Mouse (Mus musculus) liver, embryonic 11.5 days (tissue): ENCODE data around the gene Adh6a. TPM values are rescaled to one million over a fixed set of nuclear protein-coding genes. Genes with fewer than 3 reads are reported as not detected.

ENCODE experiments used
- ATAC-seq: fragments of 200-750 bp; cut with Nextera tagmentation; replicated peaks from 2 replicates; pipeline ENCODE4 v1.8.0; 2017; ENCODE audit warnings: moderate number of reproducible peaks, mild to moderate bottlenecking, moderate TSS enrichment, moderate library complexity; ENCODE audit not compliant: low FRiP score
- DNase-seq: peaks from one replicate; pipeline ENCODE4 v3.0.0-alpha.2; 2017; ENCODE audit warnings: low spot score
- H3K27ac ChIP-seq: fragments of 300-500 bp; sonication (generic); 2 replicates; pipeline ENCODE4 v1.5.1; 2014; ENCODE audit warnings: mild to moderate bottlenecking, low read depth, low read length, control low read depth
- H3K27me3 ChIP-seq: fragments of 300-500 bp; sonication (generic); replicated peaks from 2 replicates; pipeline ENCODE4 v1.6.1; 2014; ENCODE audit warnings: low read length, mixed read lengths; ENCODE audit not compliant: control insufficient read depth, insufficient read depth
- H3K36me3 ChIP-seq: fragments of 300-500 bp; sonication (generic); 2 replicates; pipeline ENCODE4 v1.6.1; 2014; ENCODE audit warnings: mild to moderate bottlenecking, low read length, moderate library complexity, mixed read lengths; ENCODE audit not compliant: control insufficient read depth, insufficient read depth
- H3K4me1 ChIP-seq: fragments of 300-500 bp; sonication (generic); replicated peaks from 2 replicates; pipeline ENCODE4 v1.6.1; 2014; ENCODE audit warnings: low read length, mixed read lengths; ENCODE audit not compliant: control insufficient read depth, insufficient read depth
- H3K4me2 ChIP-seq: fragments of 300-500 bp; sonication (generic); 2 replicates; pipeline ENCODE4 v1.6.1; 2014; ENCODE audit warnings: mild to moderate bottlenecking, control low read depth, moderate library complexity
- H3K4me3 ChIP-seq: fragments of 300-500 bp; sonication (generic); 2 replicates; pipeline ENCODE4 v1.5.1; 2014; ENCODE audit warnings: low read depth, low read length, control low read depth
- H3K9ac ChIP-seq: fragments of 300-500 bp; sonication (generic); 2 replicates; pipeline ENCODE4 v1.6.1; 2014; ENCODE audit warnings: low read depth, low read length, control low read depth
- H3K9me3 ChIP-seq: fragments of 300-500 bp; sonication (generic); 2 replicates; pipeline ENCODE4 v1.6.1; 2016; ENCODE audit warnings: low read length, inconsistent platforms, mixed read lengths; ENCODE audit not compliant: control insufficient read depth
- WGBS: fragments of 180-500 bp; shearing (Covaris S2); extraction: QIAGEN DNeasy Blood & Tissue Kit; methylation state at CpG from one replicate; pipeline ENCODE4 v1.1.7; 2014; 5-methylcytosine and 5-hydroxymethylcytosine counted together
- polyA plus RNA-seq: library from polyadenylated mRNA; unstranded; fragments of >200 nt; fragmentation: Nextera tagmentation; extraction: Ambion mirVana; gene quantifications from 2 replicates; pipeline ENCODE4 v1.2.1, GENCODE M21; 2014

Gene Adh6a
- polyA plus RNA-seq, 1 experiment from 2014 or later = not detected

GRCm38 (mm10) chr3:138335566-138335965, 22.5 kb downstream of the Adh6a start:
- no peaks in the 10 kb centered on the region for H3K36me3 ChIP-seq
- H3K27me3 ChIP-seq = no peaks in the 10 kb centered on the region
- WGBS = 89% methylated on average over 1 of the region's 1 CpGs
- no peaks in the 10 kb centered on the region for H3K4me1 ChIP-seq
- H3K4me2 ChIP-seq = no peak overlapping the region
- DNase-seq = no peak
- no peaks in the 10 kb centered on the region for H3K9me3 ChIP-seq
- H3K4me3 ChIP-seq = no peak overlapping the region
- H3K27ac ChIP-seq = no peak overlapping the region
- no peak overlapping the region for H3K9ac ChIP-seq
- no peak for ATAC-seq

DNA sequence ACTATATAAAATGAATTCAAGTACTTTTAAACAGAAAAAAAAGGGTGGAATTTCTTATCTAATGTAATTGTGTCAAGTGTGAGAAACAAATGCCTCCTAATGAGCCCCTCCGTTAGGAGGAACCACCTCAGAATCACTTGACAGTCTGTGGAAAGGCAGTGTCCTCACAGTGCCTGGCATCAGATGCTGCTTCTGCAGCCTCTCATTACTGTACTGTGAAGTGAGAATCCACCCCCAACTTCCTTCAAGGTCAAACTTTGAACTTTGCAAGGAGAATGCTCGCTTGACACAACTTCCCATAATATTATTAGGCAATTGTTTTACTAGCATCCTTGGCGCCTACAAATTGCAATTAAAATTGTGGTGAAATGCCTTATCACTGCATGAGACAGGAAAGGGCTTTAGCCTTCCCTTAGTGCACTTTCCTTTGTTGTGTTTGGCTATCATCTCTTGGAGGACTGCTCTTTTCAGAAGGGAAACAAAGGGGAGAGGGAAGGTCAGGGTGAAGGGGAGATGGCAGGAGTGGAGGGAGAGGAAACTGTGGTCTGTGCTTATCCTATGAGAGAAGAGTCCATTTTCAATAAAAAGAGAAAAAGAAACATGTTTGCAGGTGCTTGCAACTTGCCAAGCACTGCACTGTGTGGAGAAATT, 23.1 kb downstream of the Adh6a start:
- H3K27me3 ChIP-seq = no peaks in the 10 kb centered on the region
- H3K4me1 ChIP-seq = no peaks in the 10 kb centered on the region
- ATAC-seq (no peak), DNase-seq (no peak)
- H3K9me3 ChIP-seq = no peaks in the 10 kb centered on the region
- no peaks in the 10 kb centered on the region for H3K36me3 ChIP-seq
- no peak overlapping the region for H3K27ac ChIP-seq
- no peak overlapping the region for H3K4me3 ChIP-seq
- no peak overlapping the region for H3K4me2 ChIP-seq
- 43% methylated on average over 3 of the region's 3 CpGs for WGBS
- H3K9ac ChIP-seq = no peak overlapping the region

DNA sequence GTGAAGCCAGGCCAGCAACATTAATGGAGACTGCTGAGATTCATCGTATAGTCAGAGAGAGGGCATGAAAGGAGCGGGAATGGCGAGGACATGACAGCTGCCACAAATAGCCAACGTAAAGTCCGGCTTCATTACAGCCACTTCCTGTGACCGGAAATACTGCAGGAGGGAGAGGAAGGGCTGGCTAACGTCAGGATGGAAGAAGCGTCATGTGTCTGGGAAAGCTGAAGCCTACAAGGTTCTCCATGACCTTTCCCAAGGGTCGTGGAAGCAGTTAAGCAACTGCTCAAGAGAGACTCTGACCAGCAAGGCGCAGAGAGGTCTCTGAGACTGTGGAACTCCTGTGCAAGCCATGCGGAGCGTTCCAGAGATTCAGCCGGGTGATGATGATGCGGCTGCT, 28.4 kb downstream of the Adh6a start, which contains the start of gene Adh6b:
TSS of gene Adh6b (plus strand) at position 305 of the 400 bp plus-strand sequence.
- H3K4me1 ChIP-seq = no peaks in the 10 kb centered on the region
- no peaks in the 10 kb centered on the region for H3K36me3 ChIP-seq
- no peaks in the 10 kb centered on the region for H3K9me3 ChIP-seq
- DNase-seq = no peak
- no peak within 1 kb of the TSS for H3K4me2 ChIP-seq
- WGBS = 66% methylated on average over 14 of the region's 14 CpGs
- H3K27ac ChIP-seq = no peak within 1 kb of the TSS
- no peak for ATAC-seq
- H3K27me3 ChIP-seq = no peaks in the 10 kb centered on the region
- H3K9ac ChIP-seq = no peak within 1 kb of the TSS
- H3K4me3 ChIP-seq = no peak within 1 kb of the TSS

- 32% methylated on average over 3 of the region's 3 CpGs for WGBS
- H3K9ac ChIP-seq = no peak overlapping the region
- H3K4me1 ChIP-seq = no peaks in the 10 kb centered on the region
- no peak for ATAC-seq
- no peak overlapping the region for H3K4me2 ChIP-seq
- no peak overlapping the region for H3K27ac ChIP-seq
- no peaks in the 10 kb centered on the region for H3K9me3 ChIP-seq
- no peak for DNase-seq
- H3K27me3 ChIP-seq = no peaks in the 10 kb centered on the region
- H3K36me3 ChIP-seq = no peaks in the 10 kb centered on the region
- no peak overlapping the region for H3K4me3 ChIP-seq
Observed at GRCm38 (mm10) chr3:138347041-138347440, 34.0 kb downstream of the Adh6a start.

DNA sequence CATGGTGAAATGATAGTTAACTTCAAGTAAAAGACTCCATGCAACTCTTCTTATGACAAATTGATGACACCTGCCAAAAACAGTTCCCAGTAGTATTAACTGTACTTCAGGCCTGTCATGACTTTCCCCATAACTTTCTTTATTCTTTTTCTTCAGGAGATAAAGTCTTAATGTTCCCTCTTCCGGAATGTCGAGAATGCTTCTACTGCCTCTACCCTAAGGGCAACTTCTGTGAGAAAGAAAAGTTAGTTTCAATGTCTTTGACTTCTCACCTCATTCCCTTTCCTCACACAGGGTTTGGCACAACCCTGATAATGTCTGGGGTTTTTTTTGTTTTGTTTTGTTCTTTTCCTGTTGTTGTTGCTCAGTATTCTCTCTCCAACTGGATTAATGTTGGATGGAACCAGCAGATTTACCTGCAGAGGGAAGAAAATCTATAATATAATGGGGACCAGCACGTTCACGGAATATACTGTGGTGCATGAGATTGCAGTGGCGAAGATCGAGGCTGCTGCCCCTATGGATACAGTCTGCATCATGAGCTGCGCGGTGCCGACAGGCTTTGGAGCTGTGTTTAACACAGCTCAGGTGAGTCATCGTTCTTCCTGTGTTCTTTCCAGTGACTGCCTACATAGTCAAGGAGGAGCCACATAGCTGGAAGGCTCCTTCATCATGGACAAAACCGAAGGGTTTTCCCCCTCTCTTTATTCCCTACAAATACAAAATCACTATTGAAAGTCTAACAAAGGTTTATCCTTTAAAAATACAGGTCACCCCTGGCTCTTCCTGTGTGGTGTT, 39.1 kb downstream of the Adh6a start:
- Histone ChIP-seq H3K9ac (no peak overlapping the region), H3K4me2 (no peak overlapping the region), H3K27me3 (no peaks in the 10 kb centered on the region), H3K4me1 (no peaks in the 10 kb centered on the region), H3K9me3 (no peaks in the 10 kb centered on the region), H3K27ac (no peak overlapping the region), H3K4me3 (no peak overlapping the region), H3K36me3 (no peaks in the 10 kb centered on the region)
- ATAC-seq = no peak
- DNase-seq = no peak
- WGBS = 88% methylated on average over 11 of the region's 11 CpGs

DNA sequence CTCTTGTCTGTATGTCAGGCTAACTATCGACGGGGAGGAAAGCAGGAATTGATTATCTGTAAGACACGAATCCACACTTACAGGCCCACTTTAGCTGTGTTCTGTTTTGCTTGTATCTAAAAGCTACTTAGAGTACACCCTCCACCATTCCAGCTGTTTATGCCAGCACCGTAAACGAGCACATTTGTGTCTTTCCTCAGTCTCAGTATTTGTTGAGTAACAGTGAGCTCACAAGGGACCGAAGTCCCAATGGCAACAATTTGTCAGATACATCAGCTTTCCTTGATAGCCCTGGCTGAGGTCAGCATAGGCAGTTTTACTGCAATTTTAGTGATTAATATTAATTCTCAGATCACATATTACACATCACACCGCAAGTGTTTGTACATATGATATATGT, 45.8 kb downstream of the Adh6a start:
- Histone ChIP-seq H3K4me2 (no peak overlapping the region), H3K36me3 (no peaks in the 10 kb centered on the region), H3K4me3 (no peak overlapping the region), H3K9me3 (no peaks in the 10 kb centered on the region), H3K27me3 (no peaks in the 10 kb centered on the region), H3K27ac (no peak overlapping the region), H3K9ac (no peak overlapping the region), H3K4me1 (no peaks in the 10 kb centered on the region)
- ATAC-seq = no peak
- DNase-seq = no peak
- 79% methylated on average over 7 of the region's 7 CpGs for WGBS

DNA sequence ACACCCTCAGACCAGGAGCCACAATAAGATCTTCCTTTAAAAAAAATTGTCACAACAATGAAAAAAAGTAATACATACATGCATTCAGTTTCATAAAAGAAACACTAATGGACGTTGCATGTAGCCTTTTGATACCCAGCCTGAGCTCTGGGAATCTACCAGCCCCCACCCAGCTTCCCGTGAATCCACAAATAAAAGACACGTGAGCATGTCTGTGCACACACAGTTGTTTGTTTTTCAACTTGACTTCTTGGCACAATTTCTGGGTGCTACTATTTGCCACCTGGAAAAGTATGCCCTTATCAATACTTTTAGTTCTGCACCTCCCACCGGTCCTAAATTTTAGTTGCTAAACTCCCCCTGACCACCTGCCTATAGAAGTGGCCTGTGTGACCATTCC, 47.6 kb downstream of the Adh6a start:
- DNase-seq (no peak), ATAC-seq (no peak)
- Histone ChIP-seq H3K9me3 (no peaks in the 10 kb centered on the region), H3K4me2 (no peak overlapping the region), H3K9ac (no peak overlapping the region), H3K4me3 (no peak overlapping the region), H3K4me1 (no peaks in the 10 kb centered on the region), H3K36me3 (no peaks in the 10 kb centered on the region), H3K27me3 (no peaks in the 10 kb centered on the region), H3K27ac (no peak overlapping the region)
- WGBS = 70% methylated on average over 4 of the region's 4 CpGs

- Histone ChIP-seq H3K27me3 (no peaks in the 10 kb centered on the region), H3K9me3 (no peaks in the 10 kb centered on the region), H3K4me3 (no peak overlapping the region), H3K4me1 (no peaks in the 10 kb centered on the region), H3K9ac (no peak overlapping the region), H3K4me2 (no peak overlapping the region), H3K36me3 (no peaks in the 10 kb centered on the region), H3K27ac (no peak overlapping the region)
- no peak for ATAC-seq
- no peak for DNase-seq
- WGBS = 67% methylated on average over 2 of the region's 2 CpGs
Observed at GRCm38 (mm10) chr3:138362920-138363319, 49.8 kb downstream of the Adh6a start.

DNA sequence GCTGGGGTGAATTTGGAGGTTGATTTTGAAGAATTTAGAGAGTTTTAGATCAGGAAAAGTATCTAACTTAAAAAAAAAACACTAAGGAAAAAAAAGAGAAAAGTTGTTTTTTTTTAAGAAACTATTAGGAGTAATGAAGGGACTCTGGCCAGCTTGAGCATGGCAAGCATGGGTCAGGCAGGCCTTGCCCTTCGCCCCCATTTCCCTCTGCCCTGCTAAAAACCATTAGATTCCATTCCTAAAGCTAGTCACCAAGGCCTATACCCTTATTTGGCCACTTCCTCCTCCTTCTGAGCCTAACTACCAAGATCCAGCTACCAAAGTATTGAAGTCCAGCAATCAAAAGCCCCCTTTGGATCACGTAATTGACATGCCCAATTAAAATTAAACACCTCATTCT, 53.1 kb downstream of the Adh6a start:
- Histone ChIP-seq H3K36me3 (no peaks in the 10 kb centered on the region), H3K27ac (no peak overlapping the region), H3K4me1 (no peaks in the 10 kb centered on the region), H3K9ac (no peak overlapping the region), H3K4me2 (no peak overlapping the region), H3K4me3 (no peak overlapping the region), H3K27me3 (no peaks in the 10 kb centered on the region), H3K9me3 (no peaks in the 10 kb centered on the region)
- no peak for ATAC-seq
- DNase-seq = no peak
- 70% methylated on average over 2 of the region's 2 CpGs for WGBS
